Mouse (Mus musculus) heart, adult 11 months (tissue): ENCODE results near the gene Flvcr2.

Experiments
- DNase-seq: peaks from one replicate; pipeline ENCODE4 v3.0.0; 2022

Flvcr2 gene

DNA sequence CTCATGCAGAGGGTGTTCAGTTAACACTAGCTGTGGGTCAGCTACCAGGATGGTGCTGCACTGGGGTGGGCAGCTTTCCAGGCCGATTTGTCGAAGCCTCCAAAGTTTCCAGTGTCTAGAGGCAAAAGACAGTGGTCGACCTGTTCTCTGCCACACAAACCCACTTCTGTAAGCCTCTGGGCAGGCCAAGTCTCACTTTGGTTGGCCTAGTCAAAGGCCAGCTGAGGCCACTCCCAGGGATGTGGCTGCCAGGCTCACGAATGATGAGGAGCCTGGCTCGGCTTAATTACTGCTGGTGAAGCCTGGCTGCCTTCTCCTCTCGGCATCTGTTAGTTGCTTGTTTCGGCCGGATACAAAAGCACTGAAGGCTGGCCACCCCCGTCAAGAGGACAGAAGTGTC, 53.7 kb downstream of the Flvcr2 start:
- peak; percentile 80 for DNase-seq

DNA sequence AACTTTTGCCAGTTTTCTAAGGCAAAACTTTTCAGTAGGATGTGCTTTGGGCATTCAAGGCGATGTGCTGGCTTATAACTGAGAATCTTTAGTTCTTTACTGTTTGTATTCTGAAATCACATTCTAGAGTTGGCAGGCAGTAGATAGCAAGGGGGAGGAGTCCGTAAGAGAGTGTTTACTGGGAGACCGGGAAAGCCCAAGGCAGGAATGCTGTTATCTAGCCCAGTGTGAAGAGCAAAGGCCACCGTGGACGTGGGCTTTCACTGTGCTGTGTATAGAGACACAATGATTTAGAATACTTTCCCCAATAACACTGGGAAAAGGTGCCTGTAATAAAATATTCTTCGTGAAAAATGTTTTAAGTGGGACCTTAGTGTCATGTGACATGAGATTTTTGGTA, 63.4 kb downstream of the Flvcr2 start:
- DNase-seq: peak; percentile 87

DNA sequence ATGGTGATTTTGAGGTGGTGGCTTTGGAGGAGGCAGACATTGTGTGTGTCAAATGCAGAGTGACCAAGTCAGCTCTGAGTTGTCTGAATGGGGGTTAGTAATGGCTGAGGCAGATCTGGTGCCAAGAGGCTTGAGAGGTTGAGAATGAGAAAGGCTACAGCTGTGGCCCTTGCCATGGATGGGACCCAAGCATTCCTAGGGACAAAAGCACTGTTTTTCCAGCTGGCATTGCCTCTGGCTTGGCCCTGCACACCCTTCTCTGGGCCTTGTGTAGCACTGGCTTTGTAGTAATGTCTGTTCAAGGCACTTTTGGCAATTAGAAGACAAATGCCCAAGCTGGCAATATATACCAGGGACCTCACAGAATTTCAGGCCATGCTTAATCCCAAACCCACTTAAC, 64.6 kb downstream of the Flvcr2 start:
- DNase-seq: no peak

DNA sequence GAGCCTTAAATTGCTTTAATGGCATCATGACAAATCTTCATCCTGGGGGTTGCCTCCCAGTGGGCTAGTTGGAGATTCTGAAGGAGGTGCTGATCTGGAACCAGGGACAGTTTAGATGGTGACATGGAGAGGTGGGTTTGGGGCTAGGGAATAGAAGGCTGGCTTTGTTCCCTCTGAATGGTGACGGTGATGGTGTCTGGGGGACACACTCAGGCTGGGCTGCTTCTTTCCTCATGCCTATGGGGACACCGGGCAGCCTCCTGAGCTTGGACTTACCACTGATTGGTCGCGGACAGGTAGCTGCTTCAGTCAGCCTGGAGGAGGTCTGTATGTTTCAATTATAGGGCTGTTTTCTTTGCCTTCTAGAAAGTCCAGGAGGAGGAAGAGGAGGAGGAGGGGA, 65.3 kb downstream of the Flvcr2 start:
- DNase-seq: peak; percentile 81

DNA sequence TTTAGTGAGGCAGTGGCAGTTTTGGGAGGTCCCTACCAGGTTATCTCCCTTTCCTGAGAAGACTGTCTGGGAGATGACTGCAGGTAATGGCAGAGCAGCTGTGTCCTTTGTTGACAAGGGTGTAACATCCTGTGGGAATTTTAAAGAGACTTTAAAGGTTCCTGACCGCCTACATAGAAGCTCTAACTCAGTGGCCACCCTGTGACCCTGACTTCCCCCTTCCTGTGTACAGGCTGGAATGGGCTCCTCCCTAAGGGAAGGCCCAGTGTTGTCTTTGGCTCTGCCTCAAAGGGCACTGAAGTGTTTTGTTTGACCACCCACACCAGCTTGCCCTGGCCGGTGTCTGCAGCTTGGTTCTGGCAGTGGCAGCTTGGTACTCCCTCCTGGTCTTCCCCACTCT, 67.3 kb downstream of the Flvcr2 start:
- peak; percentile 99 for DNase-seq

DNA sequence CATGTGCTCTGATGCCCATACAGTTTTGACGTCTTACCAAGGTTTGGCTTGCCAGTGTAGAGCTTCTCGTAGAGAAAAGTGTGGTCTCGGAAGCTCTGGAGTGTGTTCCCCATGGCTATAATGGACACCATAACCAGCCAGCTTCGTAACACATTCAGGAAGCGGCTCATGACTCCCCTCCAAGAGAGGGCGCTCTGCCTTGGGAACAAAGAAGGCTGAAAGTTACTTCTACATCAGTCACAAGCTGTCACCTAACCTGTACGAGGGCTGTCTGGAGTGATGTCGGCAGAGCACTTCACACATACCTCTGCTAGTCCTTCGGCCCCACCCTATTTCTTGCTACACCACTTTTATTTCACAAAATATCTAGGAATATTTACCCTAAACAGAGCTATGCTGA, 75.7 kb downstream of the Flvcr2 start:
- DNase-seq: peak; percentile 87

DNA sequence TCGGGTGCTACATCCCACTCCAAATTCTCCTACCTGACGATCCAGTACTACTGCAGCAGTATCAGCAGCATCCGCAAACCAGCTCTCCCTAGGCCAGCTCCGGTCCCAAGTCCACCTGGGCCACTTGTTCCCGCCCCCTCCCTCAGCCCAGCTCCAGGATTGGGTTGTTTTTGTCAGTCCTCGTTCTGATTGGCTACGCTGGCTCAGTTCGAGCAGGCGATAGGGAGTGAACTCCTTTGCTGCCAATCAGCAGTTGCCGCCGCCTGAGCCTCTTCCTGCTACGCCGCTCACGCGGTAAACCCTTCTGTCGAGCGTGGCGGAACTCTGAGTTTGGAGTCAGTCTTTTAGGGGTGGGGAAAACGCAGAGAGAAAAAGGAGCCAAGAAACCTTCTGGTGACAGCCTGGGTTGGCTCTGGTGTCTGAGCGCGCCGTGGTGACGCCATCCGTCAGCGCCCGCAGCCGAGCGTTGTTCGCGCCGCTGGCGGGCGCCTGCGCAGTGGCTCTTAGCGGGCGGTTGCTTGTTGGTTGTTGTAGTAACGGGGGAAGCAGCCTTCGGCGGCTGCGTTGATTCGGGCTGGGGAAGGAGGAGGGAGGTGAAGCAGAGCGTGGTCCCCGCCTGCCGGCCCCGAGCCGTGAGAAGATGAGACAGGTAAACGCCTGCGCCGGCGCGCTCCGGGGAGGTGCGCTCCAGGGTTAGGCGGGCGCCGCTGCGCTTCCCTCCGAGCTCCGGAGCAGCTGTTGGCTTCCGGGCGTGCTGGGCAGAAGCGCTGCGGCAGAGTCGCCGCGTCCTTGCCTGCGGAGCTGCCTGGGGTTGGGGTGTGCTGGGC, 78.3 kb downstream of the Flvcr2 start, which contains the start of the genes Erg28 and Ttll5:
Erg28 (minus strand) TSS at position 113 of the 827 bp plus-strand sequence.
Ttll5 (plus strand) TSS at position 222 of the 827 bp plus-strand sequence.
- peak; percentile 100 for DNase-seq

DNA sequence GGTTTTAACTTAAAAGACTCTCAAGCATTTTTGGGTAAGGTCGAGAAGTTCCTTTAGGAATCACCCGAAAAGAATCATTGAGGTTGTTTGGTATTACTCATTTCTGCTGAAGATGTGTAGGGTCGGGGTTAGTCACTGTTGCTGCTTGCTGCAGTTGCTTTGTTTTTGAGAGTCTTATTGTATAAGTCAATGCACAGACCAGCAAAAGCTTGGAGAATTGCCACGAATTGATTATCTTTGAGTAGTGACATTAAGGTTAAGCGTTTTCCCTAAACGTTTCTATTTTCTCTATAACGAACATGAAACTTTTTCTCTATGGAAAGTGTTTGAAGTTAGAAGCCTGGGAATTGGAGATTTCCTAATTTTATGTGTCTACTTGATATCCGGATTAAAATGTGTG, 79.0 kb downstream of the Flvcr2 start:
- no peak for DNase-seq

DNA sequence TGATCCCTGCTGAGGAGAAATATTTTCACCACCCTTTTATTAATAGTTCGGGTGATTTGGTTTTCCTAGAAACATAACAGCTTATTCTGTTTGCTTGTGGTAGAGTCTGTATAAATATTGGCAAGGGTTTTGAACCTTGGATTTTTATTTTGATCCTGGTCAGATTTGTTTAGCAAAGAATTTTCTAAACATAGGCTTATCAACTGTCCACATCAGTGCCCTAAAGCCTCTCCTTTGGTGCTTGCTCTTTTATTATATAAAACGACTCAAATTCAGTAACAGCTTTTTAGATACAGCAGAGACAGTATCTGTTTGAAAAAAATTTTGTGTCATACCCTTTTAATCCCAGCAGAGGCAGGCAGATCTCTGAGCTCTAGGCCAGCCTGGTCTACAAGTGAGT, 79.5 kb downstream of the Flvcr2 start:
- peak; percentile 13 for DNase-seq

DNA sequence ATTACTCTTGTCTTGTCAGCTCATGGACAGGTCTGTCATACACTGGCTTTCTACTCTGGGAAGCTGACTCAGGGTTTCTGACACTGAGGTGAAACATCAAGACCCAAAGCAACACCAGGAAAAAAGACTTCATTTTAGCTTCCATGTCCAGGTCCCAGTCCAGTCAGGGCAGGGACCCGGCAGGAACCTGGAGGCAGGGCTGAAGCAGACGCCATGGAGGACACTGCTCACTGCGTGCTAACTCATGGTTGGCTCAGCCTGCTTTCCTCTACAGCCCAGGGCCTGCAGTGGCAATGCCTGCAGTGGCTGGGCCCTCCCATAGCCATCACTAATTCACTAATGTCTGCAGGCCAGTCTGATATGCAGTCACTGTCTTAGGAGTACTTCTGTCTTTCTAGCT, 82.5 kb downstream of the Flvcr2 start:
- peak; percentile 75 for DNase-seq

DNA sequence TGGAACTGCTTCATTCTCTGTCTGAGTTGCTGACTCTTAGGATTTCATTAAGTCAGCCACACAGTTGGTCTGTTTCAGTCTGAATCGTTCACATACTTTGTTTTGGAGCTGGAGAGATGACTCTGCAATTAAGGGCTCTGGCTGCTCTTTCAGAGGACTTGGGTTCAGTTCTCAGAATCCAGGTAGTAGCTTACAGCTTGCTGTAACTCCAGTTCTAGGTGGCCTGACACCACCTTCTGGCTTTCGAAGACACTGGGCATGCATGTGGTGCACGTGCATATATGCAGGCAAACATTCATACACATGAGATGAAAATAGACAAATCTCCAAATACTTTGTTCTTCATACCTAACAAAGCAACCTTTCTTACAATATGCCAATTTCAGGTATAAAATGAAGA, 83.5 kb downstream of the Flvcr2 start:
- peak; percentile 55 for DNase-seq

DNA sequence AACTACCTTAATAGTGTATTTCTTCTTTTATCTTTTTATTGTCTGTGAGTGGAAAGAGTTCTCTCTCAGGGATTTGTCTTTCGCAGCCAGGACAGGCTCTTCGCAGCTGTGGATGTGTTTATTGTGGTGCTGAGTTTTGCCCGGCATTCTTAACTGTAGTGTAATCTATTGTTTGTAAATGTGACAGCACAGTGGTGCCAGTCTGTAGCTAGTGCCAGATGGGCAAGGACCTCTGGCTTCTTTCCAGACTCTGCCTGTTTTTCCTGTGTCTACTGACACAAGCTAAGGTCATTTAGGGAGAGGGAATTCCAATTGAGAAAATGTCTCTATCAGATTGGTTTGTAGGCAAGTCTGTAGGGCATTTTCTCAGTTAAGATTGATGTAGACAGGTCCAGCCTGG, 84.4 kb downstream of the Flvcr2 start:
- peak; percentile 79 for DNase-seq

DNA sequence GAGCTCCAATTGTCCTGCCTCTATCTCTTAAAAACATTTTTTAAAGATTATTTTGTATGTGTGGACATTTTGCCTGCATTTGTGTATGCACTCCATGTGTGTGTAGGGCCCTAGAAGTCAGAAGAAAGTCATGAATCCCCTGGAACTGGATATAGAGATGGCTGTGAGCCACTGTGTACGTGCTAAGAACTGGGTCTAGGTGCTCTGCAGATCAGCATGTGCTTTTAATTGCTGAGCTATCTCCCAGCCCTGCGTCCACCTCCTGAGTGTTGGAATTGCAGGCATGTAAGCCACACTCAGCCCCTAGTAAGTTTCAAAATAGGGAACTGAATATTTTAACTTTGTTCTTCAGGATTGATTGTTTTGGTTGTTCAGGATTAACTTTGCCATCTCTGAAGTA, 88.2 kb downstream of the Flvcr2 start:
- DNase-seq: peak; percentile 31

DNA sequence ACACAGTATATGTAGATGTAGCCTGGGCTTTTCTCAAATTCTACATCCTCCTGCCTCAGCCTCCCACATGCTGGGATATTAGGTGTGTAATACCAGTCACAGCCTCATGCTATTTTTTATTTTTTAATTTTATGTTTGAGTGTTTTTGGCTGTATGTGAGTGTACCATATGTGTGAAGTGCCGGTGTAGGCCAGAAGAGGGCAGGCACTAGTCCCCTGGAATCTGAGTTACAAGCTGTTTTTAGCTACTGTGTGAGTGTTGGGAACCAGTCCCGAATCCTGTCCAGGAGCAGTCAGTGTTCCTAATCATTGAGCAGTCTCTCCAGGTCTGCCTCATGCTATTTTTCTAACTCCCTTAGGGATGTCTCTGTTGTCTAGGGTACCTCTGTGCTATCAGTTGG, 91.4 kb downstream of the Flvcr2 start:
- DNase-seq: peak; percentile 59

DNA sequence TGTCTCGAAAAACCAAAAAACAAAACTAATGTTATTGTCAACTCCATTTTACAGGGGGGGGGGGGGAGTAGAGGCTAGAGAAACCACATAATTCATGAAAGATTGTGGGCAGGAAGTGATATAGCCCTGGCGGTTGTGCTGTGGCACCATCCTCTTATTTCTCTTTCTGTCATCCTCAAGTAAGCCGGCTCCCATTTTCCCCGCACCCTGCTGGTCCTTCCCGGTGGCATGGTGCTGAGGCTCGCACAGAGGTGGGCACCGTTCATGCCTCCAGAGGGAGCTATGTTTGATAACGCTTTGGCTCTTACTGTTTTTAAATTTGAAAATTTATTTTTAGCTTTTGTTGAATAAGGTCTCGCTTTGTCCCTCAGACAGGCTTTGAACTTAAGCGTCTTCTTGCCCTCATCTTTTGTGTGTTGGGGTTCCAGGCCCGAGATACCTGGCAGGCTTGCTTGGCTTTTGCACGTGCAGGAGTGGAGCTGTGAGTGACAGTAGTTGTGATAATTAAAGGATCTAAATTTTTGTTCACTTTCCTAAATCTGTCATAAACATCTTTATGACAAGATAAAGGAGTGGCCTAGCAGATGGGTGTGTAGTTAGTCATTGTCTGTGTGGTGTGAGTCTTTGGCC, 93.1 kb downstream of the Flvcr2 start:
- peak; percentile 86 for DNase-seq

DNA sequence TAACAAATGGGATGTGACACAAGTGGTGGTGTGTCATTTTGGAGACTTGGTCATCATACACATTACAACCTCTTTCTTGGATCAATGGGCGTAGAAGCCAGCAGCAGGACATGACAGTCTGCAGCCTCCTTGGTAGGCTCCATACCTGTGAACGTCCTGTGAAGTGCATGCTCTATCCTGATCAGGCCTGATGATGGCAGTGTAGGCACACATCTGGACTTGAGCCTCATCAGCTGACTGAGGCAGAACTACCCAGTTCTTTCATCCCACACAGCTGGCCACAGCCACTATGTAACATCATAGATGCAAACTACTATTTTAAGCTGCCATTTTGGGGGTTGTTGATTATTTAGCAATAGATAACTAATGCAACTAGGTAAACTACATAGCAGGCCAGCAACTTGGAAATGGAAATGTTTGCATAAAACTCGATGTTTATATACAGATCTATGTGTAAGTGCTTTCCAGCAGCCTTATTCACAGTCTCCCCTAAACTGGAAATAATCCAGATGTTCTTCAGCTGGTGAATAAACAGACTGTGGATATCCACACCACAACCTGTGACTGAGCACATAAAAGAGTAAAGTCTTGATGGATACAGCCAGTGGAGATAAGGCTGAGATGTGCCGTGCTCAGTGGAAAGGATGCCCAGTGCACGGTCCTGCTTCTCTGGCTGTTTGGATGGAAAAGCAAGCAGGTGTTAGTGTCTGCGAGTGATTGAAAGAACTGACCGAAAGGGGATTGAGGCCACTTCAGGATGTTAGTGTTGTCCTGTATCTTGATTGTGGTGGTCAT, 102.0 kb downstream of the Flvcr2 start:
- peak; percentile 91 for DNase-seq

DNA sequence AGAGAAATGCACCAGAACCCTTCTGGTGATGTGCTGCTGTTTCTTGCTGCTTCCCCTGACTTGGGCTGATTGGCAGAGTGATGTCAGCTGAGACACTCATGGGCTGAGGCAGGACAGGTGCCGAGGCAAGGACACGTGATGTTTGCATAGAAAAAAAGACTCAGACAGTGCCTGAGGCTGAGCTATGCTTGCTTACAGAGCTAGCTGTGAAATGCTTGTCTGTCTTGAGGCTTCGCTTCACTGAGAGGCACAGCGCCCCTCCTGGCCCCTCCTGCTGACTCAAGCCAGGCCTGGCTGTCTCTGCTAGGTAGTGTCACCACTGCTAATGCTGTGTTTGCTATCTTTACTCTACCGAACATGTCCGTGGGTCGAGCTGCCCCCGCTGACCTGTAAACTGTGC, 104.3 kb downstream of the Flvcr2 start:
- DNase-seq: no peak

DNA sequence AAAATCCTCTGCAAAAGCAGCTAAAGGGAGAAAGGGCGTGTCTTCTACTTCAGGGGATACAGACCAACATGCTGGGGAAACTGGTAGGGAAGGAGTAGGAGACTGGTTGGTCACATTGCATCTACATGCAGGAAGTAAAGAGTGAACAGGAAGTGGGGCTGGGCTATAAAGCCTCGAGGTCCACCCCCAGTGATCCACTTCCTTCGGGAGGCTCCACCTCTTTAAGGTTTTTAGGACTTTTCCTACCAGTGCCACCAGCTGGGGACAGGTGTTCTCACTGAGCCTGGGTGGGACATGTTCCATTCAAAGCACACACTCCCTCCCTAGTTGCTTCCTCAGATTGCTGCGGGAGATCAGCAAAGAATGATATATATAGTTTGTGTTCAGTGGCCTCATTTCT, 107.5 kb downstream of the Flvcr2 start:
- peak; percentile 78 for DNase-seq

DNA sequence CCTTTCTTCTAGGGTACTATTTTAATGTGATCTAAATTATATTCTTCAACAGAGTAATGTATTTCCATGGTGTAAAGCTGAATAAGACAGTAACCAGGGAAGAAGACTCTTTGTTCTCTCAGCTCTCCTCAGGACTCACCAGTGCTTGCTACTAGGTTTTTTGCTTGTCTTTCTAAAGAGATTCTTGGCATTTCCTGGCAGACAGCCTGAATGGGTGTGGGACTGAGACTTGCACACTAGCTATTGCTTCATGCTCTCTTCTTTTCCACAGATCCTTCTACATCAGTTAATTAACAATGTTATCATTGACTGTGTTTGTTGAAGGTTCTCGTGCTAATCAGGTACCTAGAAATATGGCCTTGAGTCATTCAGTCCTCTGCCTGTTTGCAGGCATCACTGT, 107.9 kb downstream of the Flvcr2 start:
- DNase-seq: peak; percentile 60

DNA sequence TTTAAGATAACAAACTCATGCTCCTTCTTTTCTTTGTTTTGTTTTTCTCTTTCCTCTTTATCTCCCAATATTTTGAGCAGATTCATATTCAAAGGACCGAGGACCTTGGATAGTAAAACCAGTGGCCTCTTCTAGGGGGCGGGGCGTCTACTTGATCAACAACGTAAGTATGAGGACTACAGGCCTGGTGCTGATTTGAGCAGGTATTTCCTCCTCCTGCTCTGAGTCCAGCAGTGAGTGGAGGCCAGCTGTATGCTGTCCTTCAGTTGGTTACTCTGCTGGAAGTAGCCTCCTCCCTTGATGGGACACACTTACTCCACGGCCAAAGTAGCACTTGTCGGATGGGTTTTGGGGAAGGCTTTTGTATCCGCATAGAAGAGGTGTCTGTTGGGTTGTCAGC, 111.0 kb downstream of the Flvcr2 start:
- DNase-seq: peak; percentile 60

DNA sequence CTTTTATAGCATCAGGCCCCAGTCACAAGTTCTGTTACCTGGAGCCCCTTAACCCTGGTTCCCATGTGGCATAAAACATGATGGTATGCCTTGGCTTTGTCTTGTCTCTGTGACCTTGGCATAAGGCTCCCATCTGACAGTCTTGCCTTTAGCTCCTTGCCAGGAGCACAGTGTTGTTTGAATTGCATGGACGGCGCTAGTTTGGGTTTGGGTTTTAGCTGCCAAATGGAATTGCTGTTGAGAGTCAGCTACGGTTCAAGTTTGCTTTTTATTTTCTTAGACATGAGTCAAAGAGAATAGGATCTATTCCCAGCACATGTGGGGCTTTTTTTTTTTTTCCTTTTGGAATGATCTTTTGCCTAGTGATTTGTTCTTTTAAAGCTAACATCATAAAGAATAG, 112.8 kb downstream of the Flvcr2 start:
- DNase-seq: peak; percentile 76

DNA sequence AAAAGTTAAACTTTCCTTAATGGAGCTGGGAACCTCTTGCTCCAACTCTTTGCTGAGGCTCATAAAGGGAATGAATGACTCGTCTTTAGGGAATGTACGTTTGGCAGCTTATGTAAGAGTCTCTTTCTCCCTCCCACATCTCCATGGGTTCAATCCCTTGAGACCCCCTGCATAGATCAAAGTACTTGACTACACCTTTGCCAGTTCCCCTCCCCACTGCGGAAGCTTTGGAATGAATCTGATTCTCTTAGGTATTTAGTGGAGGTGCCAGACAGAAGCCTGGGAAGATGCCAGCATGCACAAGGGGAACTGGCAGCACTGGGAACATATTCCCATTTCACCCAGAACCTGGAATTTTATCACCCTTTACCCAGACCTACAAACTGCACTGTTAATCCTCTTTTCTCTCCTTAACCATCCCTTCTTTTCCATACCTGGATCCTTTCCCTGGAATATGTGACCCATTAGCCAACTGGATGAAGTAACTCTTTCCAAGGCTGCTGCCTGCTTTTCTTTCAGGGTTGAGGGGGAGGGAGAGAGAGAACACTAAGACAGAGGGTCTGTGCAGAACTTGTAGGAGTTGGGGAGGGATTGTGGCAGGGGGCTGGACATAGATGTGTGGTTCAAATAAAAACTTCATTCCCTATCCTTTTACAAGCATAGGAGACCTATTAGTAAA, 113.3 kb downstream of the Flvcr2 start:
- peak; percentile 90 for DNase-seq

DNA sequence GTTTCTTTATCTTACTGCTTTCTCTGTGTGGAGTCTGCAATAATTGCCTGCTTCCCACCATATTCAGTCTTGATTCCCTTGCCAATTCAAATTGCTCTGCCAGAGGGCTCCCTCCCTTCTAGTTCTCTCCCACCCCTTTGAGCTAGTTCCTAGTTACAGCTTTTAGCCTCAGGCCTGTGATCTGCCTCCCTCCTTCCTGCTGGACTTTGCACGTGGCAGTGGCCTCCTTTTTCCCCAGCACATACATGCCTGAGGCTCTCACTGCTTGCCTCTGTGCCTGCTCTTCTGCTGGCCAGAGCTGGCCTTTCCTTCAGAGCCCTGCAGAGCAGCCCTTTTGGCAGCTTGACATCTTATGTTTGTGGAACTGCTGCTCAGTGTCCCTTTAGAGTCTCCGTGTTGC, 116.2 kb downstream of the Flvcr2 start:
- DNase-seq: peak; percentile 88
